Mouse (Mus musculus) midbrain, postnatal 0 days (tissue): ENCODE results near the gene Psmb6. TPM values are rescaled to one million over a fixed set of nuclear protein-coding genes. Genes with fewer than 3 reads are reported as not detected.

ENCODE experiments used
- ATAC-seq: fragments of 200-750 bp; cut with Nextera tagmentation; 2 replicates; pipeline ENCODE4 v1.8.0; 2017; ENCODE audit warnings: moderate number of reproducible peaks, mild to moderate bottlenecking, moderate TSS enrichment, moderate library complexity; ENCODE audit not compliant: low FRiP score
- DNase-seq: peaks from one replicate; pipeline ENCODE4 v3.0.0-alpha.2; 2015; ENCODE audit warnings: low spot score
- H3K27ac ChIP-seq: fragments of 300-500 bp; sonication (generic); 2 replicates; pipeline ENCODE4 v1.5.1; 2014; ENCODE audit warnings: low read depth, mild to moderate bottlenecking, low read length, mixed read lengths
- H3K27me3 ChIP-seq: fragments of 300-500 bp; sonication (generic); 2 replicates; pipeline ENCODE4 v1.6.1; 2014; ENCODE audit warnings: low read length, control low read depth, mixed read lengths; ENCODE audit not compliant: insufficient read depth
- H3K36me3 ChIP-seq: fragments of 300-500 bp; sonication (generic); 2 replicates; pipeline ENCODE4 v1.6.1; 2014; ENCODE audit warnings: low read length, control low read depth, mixed read lengths; ENCODE audit not compliant: insufficient read depth
- H3K4me1 ChIP-seq: fragments of 300-500 bp; sonication (generic); 2 replicates; pipeline ENCODE4 v1.6.1; 2014; ENCODE audit warnings: mild to moderate bottlenecking, control low read depth, antibody characterized with exemption, low read length, mixed read lengths; ENCODE audit not compliant: insufficient read depth
- H3K4me2 ChIP-seq: fragments of 300-500 bp; sonication (generic); 2 replicates; pipeline ENCODE4 v1.6.1; 2014; ENCODE audit warnings: low read depth, mild to moderate bottlenecking, low read length, mixed read lengths; ENCODE audit not compliant: poor library complexity, severe bottlenecking
- H3K4me3 ChIP-seq: fragments of 300-500 bp; sonication (generic); 2 replicates; pipeline ENCODE4 v1.5.1; 2014; ENCODE audit warnings: low read depth, mild to moderate bottlenecking, low read length, moderate library complexity
- H3K9ac ChIP-seq: fragments of 300-500 bp; sonication (generic); replicated peaks from 2 replicates; pipeline ENCODE4 v1.6.1; 2014; ENCODE audit warnings: mild to moderate bottlenecking, low read length, moderate library complexity, mixed read lengths; ENCODE audit not compliant: poor library complexity, severe bottlenecking
- H3K9me3 ChIP-seq: fragments of 300-500 bp; sonication (generic); 2 replicates; pipeline ENCODE4 v1.6.1; 2016; ENCODE audit warnings: low read length, control low read depth
- CTCF ChIP-seq: IDR thresholded peaks from 2 replicates; pipeline ENCODE4 v1.5.1; 2016; ENCODE audit warnings: antibody characterized with exemption, mild to moderate bottlenecking
- WGBS: fragments of 180-500 bp; shearing (Covaris S2); extraction: QIAGEN DNeasy Blood & Tissue Kit; methylation state at CpG from one replicate; pipeline ENCODE4 v1.1.7; 2014; 5-methylcytosine and 5-hydroxymethylcytosine counted together
- polyA plus RNA-seq: library from polyadenylated mRNA; unstranded; fragments of >200 nt; fragmentation: Nextera tagmentation; extraction: Ambion mirVana; gene quantifications from 2 replicates; pipeline ENCODE4 v1.2.1, GENCODE M21; 2015
- total RNA-seq: library from RNA; depleted of rRNA; stranded (reverse); fragments of >200 nt; gene quantifications from 2 replicates; pipeline ENCODE4 v1.2.3, GENCODE M21; 2014

Psmb6 gene
- total and polyA plus RNA-seq, 2 experiments from 2014 or later, result 493 to 818 TPM

- no peak overlapping the region for H3K9ac ChIP-seq
- 84% methylated on average over 2 of the region's 2 CpGs for WGBS
These were observed 13.9 kb upstream of the Psmb6 start for GRCm38 (mm10) chr11:70511242-70511641.

DNA sequence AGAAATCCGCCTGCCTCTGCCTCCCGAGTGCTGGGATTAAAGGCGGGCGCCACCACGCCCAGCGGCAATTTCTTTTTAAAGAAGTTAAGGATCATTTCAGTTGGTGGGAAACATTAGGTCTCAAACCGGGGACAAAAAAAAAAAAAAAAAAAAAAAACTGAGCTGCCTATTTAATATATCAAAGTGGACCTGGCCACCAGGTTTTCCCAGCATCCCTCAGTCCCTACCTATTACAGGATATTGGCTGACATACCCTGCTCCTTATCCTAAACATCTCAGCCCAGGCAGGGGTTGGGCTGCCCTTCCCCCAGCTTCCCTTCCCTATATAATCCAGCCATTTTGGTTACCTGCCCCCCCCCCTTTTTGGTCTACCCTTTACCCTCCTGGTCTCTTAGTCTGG lies 13.3 kb upstream of the Psmb6 start:
- 92% methylated on average over 7 of the region's 7 CpGs for WGBS

More at GRCm38 (mm10) chr11:70511242-70511641, 13.9 kb upstream of the Psmb6 start:
- no peak for TF ChIP-seq CTCF
- DNase-seq (no peak), ATAC-seq (no peak)
- H3K4me3 ChIP-seq, result no peak overlapping the region
- H3K9me3 ChIP-seq, result no peaks in the 10 kb centered on the region
- no peak overlapping the region for H3K27ac ChIP-seq
- no peaks in the 10 kb centered on the region; the same call in 1 of the 2 replicates for H3K4me1 ChIP-seq
- H3K27me3 ChIP-seq, result no peaks in the 10 kb centered on the region
- no peaks in the 10 kb centered on the region for H3K36me3 ChIP-seq
- H3K4me2 ChIP-seq, result no peak overlapping the region

DNA sequence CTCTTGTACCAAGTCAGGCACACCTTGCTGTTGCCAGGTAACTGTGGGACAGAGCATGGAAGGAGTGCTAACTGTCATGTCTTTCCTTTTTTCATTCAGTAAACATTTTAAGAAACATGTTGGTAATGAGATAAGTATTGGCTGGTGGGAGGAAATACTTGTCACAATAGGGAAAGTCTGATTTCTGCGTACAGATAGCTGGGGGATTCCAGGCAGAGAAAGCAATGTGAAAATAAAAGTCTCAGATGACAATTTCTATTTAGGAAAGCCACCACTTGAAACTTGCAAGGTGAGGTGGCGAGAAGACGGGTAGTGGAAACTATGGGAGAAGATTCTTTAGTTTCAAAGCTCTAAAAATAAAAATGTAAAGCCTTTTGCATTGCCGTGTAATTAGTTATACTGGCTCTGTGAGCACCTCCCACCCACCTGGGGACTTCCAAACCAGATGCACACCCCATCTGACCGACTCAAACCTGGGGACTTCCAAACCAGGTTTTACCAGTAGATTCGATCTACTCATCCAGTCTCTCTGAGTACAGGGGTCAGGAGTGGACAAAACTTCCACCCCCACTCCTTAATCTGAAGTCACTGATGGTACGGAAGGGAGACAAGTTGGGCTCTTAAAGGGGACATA lies 12.3 kb upstream of the Psmb6 start:
- WGBS, result 78% methylated on average over 7 of the region's 7 CpGs
- Histone ChIP-seq H3K9ac (no peak overlapping the region), H3K9me3 (no peaks in the 10 kb centered on the region), H3K36me3 (no peaks in the 10 kb centered on the region), H3K4me1 (no peaks in the 10 kb centered on the region; the same call in 1 of the 2 replicates), H3K27me3 (no peaks in the 10 kb centered on the region), H3K4me2 (no peak overlapping the region), H3K27ac (no peak overlapping the region), H3K4me3 (no peak overlapping the region)
- no peak for TF ChIP-seq CTCF
- no peak for DNase-seq
- ATAC-seq, result no peak

More for the DNA sequence above, 13.3 kb upstream of the Psmb6 start:
- H3K36me3 ChIP-seq, result no peaks in the 10 kb centered on the region
- TF ChIP-seq CTCF, result no peak
- no peak for DNase-seq
- no peaks in the 10 kb centered on the region for H3K9me3 ChIP-seq
- H3K4me3 ChIP-seq, result no peak overlapping the region
- H3K9ac ChIP-seq, result no peak overlapping the region
- no peak overlapping the region for H3K27ac ChIP-seq
- H3K4me1 ChIP-seq, result no peaks in the 10 kb centered on the region; the same call in 1 of the 2 replicates
- no peak overlapping the region for H3K4me2 ChIP-seq
- H3K27me3 ChIP-seq, result no peaks in the 10 kb centered on the region
- no peak for ATAC-seq

DNA sequence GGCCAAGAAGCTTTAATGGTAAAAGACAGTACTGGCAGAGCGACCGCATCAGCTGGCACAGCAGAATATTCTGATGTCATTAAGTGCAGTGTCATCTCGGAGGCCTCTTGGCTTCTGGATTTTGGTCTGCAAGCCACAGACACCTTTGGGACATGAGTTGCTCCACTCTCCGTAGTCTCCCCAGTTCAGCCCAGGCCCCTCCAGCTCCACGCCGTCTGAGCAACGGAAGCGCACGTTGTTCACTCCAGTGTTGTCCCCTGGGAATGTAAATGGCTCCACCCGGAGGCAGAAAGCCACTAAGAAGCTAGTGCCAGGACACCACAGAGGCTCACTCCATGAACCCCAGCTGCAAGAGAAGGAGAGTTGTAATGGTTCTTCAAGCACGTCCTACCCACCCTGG lies 11.6 kb upstream of the Psmb6 start:
- no peak overlapping the region for H3K4me3 ChIP-seq
- no peak overlapping the region for H3K27ac ChIP-seq
- 56% methylated on average over 11 of the region's 11 CpGs for WGBS
- H3K36me3 ChIP-seq, result no peaks in the 10 kb centered on the region
- H3K4me2 ChIP-seq, result no peak overlapping the region
- no peaks in the 10 kb centered on the region for H3K9me3 ChIP-seq
- no peak for TF ChIP-seq CTCF
- ATAC-seq (no peak), DNase-seq (no peak)
- no peaks in the 10 kb centered on the region; the same call in 1 of the 2 replicates for H3K4me1 ChIP-seq
- no peak overlapping the region for H3K9ac ChIP-seq
- no peaks in the 10 kb centered on the region for H3K27me3 ChIP-seq

- Histone ChIP-seq H3K36me3 (no peaks in the 10 kb centered on the region), H3K4me1 (no peaks in the 10 kb centered on the region; the same call in 1 of the 2 replicates), H3K4me2 (no peak within 1 kb of the TSS), H3K27me3 (no peaks in the 10 kb centered on the region), H3K9ac (no peak within 1 kb of the TSS), H3K4me3 (no peak within 1 kb of the TSS), H3K27ac (no peak within 1 kb of the TSS), H3K9me3 (no peaks in the 10 kb centered on the region)
- TF ChIP-seq CTCF, result no peak
- ATAC-seq, result no peak
- 93% methylated on average over 7 of the region's 7 CpGs for WGBS
- no peak for DNase-seq
These were observed 10.9 kb upstream of the Psmb6 start, which contains the start of gene Vmo1 for GRCm38 (mm10) chr11:70514288-70514687. Gene Vmo1, minus strand, starts transcription at chr11:70514616.

DNA sequence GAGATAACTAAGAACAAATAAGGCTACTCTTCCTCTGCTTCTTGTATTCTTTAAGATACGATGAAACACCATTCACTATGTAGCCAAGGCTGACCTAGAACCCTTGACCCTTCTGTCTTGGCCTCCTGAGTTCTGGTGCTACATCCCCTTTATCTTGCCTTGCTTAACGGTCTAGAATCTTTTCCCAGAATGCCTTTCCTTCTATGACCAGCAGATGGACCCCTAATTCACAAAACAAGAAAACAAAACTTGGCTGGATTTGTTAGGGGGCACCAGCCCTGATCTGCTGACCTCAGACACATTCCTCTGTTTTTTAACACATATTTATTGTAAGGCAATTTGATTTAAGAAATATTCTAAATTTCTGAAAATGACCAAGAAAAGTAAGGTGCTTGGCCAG lies 8.8 kb upstream of the Psmb6 start:
- peak; percentile 66 for DNase-seq
- TF ChIP-seq CTCF, result peak; percentile 85
- no peaks in the 10 kb centered on the region for H3K4me1 ChIP-seq
- H3K4me2 ChIP-seq, result no peak overlapping the region
- H3K9ac ChIP-seq, result no peak overlapping the region
- WGBS, result 24% methylated on average over 2 of the region's 2 CpGs
- ATAC-seq, result no peak
- H3K36me3 ChIP-seq, result no peaks in the 10 kb centered on the region
- no peak overlapping the region for H3K27ac ChIP-seq
- H3K9me3 ChIP-seq, result no peaks in the 10 kb centered on the region
- H3K4me3 ChIP-seq, result no peak overlapping the region
- H3K27me3 ChIP-seq, result no peaks in the 10 kb centered on the region
